Mouse (Mus musculus) layer of hippocampus, adult 9-11 months (tissue): ENCODE data around the gene Capn13.
"Not testable (repeated sequence)": the region's sequence is repeated elsewhere in the genome, so short reads cannot be mapped to it uniquely, and the experiment has no call there.

Experiments used
- DNase-seq: peaks from one replicate; pipeline ENCODE4 v3.0.0; 2022

Capn13 gene

GRCm38 (mm10) chr17:73271797-73272600 lies 128.7 kb downstream of the Capn13 start:
- DNase-seq, result peak; percentile 90

- DNase-seq, result peak; percentile 33
Measured at GRCm38 (mm10) chr17:73270871-73271796, 129.5 kb downstream of the Capn13 start.

DNA sequence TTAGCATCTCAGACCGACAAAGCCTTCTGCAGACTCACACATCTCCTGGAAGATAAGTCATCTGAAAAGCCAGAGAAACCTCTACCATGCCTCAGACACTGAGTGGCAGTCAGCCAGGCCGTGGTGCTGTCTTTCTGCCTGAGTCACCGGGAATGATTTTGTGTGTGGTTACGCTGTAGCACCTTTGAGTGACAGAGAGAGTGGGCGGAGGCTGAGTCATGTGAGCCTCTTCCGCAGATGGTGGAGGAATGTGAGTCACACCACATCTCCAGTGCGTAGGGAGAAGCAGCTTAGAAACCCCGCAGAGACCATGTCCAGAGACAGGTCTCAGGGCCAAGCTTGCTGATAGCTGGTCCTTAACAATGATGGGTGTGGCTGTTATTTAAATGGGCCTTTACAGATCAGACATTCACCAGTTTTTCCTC lies 137.6 kb downstream of the Capn13 start:
- DNase-seq, result peak; percentile 88

- no peak for DNase-seq
Measured at GRCm38 (mm10) chr17:73262558-73262957, 138.1 kb downstream of the Capn13 start.

GRCm38 (mm10) chr17:73259258-73259657 lies 141.4 kb downstream of the Capn13 start:
- DNase-seq, result not testable (repeated sequence)

GRCm38 (mm10) chr17:73258620-73259019 lies 142.0 kb downstream of the Capn13 start:
- no peak for DNase-seq
